Mouse (Mus musculus): Measurements from ENCODE around the gene Slain2.

Gene Slain2

GRCm38 (mm10) chr5:72913648-72914557 lies at the start of gene Slain2:
Gene Slain2, plus strand, starts transcription at chr5:72914304.
- peak; percentile 62 for DNase-seq (ENCODE audit: extremely low read depth, low read depth)

- DNase-seq (ENCODE audit: extremely low read depth, low read depth), result no peak
These were observed 49.4 kb upstream of the Slain2 start for GRCm38 (mm10) chr5:72864654-72865178.

- no peak for DNase-seq (ENCODE audit: extremely low read depth, low read depth)
These were observed 47.7 kb upstream of the Slain2 start for GRCm38 (mm10) chr5:72866260-72866905.

GRCm38 (mm10) chr5:72867036-72867672 lies 47.0 kb upstream of the Slain2 start:
- no peak for DNase-seq (ENCODE audit: extremely low read depth, low read depth)

DNA sequence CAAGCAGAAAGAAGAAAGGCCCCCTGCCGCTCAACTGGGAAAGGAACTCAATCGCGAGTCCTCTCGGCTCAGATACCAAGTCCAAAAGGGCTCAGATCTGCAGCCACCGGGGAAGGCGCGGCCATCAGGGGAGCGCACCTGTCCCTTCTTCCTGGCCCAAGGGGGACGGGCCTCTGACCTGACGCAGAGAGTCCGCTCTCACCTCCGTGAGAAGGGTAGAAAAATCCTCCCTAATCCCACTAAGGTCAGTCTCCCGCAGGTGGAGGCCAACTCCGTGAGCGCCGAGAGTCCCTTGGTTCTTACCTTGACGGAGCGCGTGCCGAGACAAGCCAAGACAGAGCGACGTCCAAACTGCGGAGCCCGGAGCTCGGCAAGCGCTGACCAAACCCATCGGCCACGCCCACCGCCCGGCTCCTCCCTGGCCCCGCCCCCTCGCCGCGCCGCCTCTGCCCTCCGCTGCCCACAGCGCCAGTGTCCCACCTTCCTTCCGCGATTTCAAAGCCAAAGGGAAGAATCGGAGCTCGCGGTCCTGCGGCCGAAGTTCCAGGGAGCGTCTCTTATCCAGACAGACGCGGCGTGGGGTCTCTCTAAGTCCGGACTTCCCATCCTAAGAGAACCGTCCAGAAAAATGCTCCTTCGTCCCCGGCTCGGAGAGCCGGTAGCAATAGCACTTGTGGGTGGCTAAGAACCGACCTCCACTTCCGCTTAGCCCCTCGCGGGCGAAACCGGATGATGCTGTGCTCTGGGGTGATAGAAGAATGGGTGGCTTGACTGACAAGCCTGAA lies 45.8 kb upstream of the Slain2 start, which contains the start of gene Tec:
TSS of gene Tec (minus strand) at position 393 of the 785 bp plus-strand sequence.
- DNase-seq (ENCODE audit: extremely low read depth, low read depth), result peak; percentile 70

- no peak for DNase-seq (ENCODE audit: extremely low read depth, low read depth)
These were observed 44.1 kb upstream of the Slain2 start for GRCm38 (mm10) chr5:72869779-72870608.

DNA sequence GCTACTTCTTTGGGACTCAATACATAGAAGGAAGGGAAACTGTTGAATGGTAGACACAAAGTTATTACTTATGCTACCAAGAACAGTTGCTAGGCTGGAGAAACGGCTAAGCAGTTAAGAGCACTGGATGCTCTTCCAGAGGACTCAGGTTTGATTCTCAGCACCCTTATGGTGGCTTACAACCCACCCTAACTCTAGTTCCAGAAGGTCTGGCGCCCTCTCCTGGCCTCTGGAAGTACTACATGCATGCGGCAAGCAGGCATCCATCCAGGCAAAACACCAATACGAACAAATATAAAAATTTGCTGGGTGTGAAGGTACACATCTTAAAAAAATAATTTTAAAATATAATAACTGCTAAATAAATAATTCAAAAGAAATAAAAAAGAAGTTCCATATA lies 43.0 kb upstream of the Slain2 start:
- DNase-seq (ENCODE audit: extremely low read depth, low read depth), result no peak

- DNase-seq (ENCODE audit: extremely low read depth, low read depth), result no peak
These were observed 34.4 kb upstream of the Slain2 start for GRCm38 (mm10) chr5:72879736-72880135.

DNA sequence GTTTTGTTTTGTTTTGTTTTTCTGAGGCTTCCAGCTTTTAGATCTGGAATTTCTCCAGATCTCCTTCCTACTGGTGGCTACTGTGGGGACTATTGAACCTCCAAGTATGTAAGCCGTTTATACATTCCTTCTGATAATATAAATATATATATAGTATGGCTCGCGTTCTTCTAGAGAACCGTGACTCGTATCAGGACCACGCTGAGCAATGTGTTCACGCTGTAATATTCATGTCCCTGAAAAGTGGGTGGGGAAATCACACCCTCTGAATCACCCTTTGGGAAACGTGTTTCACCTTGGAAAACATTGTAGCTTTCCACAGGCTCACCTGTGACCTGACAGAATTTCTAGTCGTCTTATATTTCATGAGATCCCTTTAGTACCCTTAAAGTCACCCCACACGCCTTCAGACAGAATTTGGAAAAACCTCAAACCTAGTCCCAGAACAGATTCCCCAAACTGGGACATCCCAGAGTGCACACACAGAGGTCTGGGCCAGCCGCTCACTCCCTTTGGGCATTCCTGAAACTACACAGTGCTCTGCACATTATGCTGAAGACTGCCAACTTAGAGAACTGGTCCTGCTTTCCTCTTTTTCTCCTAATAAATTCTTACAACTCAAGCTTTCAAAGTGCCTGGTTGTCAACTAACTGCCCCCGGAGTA lies 32.2 kb upstream of the Slain2 start:
- no peak for DNase-seq (ENCODE audit: extremely low read depth, low read depth)

GRCm38 (mm10) chr5:72882412-72882765 lies 31.7 kb upstream of the Slain2 start:
- no peak for DNase-seq (ENCODE audit: extremely low read depth, low read depth)

GRCm38 (mm10) chr5:72883706-72884105 lies 30.4 kb upstream of the Slain2 start:
- DNase-seq (ENCODE audit: extremely low read depth, low read depth), result no peak

DNA sequence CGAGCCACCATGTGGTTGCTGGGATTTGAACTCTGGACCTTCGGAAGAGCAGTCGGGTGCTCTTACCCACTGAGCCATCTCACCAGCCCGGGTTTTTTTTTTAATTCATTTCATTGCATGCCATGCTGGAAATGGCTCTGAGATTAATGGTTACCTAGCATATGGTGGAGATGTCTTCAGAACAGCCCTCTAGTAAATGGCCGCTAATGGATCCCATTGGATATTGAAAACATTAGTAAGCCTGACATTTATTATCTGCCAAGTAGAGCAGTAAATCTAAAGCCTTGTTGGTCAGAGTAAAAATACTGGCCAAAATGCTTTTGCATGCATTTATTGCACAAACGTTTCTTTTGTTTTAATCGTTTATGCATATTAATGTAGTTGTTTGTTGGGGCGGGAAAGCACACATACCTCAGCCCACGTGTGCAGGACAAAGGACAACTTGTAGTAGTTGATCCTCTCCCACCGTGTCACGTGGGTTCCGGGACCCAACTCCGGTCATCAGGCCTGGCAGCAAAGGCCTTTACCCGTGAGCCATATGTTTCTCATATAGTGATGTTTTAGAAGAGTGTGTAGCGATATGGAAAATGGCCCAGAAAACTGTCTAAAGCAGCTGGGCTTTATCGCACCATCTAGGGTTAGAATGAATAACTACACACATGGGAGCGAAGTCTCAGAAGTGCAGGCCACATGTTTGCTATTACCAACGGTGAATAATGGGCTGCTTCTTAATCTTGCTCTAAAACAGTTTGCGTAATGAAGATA lies 27.5 kb upstream of the Slain2 start:
- no peak for DNase-seq (ENCODE audit: extremely low read depth, low read depth)

DNA sequence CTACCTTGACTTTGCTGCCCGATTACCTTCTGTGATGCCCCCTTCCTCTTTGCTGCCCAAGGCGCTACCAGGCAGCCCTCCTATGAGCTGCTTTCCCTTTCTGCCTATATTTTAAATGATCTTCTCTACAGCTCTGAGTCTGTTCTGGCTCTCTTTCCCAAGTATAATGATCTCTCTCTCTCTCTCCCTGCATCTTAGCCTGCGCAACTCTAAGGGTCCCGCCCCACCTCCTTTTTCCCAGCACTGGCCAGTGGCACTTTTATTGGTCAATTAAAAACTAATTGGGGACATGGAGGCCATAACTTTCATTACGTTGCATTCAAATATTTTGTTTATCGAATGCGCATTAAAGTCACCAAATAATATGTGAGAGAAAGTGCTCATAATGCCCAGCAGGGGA lies 25.8 kb upstream of the Slain2 start:
- DNase-seq (ENCODE audit: extremely low read depth, low read depth), result no peak

DNA sequence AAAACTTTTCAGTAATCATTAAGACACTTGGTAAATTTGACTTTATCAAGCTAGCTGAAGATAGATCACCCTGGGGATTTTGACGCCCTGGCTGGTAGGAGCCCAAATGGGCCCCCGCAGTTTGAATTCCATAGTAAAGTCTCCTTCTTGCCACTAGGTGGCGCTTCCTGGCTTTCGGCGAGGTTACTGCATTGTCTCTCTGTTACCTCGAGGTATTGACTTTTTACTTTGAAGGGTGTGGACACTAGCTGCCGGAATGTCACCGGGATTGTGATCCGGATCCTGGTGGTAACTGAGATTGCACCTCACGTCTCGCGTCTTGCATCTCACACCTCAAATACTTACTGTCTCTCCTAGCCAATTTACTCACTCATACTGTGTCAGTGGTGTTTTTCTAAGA lies 22.6 kb upstream of the Slain2 start:
- no peak for DNase-seq (ENCODE audit: extremely low read depth, low read depth)

GRCm38 (mm10) chr5:72893987-72894386 lies 20.1 kb upstream of the Slain2 start:
- DNase-seq (ENCODE audit: extremely low read depth, low read depth), result no peak

- DNase-seq (ENCODE audit: extremely low read depth, low read depth), result no peak
These were observed 18.8 kb upstream of the Slain2 start for GRCm38 (mm10) chr5:72895261-72895660.

DNA sequence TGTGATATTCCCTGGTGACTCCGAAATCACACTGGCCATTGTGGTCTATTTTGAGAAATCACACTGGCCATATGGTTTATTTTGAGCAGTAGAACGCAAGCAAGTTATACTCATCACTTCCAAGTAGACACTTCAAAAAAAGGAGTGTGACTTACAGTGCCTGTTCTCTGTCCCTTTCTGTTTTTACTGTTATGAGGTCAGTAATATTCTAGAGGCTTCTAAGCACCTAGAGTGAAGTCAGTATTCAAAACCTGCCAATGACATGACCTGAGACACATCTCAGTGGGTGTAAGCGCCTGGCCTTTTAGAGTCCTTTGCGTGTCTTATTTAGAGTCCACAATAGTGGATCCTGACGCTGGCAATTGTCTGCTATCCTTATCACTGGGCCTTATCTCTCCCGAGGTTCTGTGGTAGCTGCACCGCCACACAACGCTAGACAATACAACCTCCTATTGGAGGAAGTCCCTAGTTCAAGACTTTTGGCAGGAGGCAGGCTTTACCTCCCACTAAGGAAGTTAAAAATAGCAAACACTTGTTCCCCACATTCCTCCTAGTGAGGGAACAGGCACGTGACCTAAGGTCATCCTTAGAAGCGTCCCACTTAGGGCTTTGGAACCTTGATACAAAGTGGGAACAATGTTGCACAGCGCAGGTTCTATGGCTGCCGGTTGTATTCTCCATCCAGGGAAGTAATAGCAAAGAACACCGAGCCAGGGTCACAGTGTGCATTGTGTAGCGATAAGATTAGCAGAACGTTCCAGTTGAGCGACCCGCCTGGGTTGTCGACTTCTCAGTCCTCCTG lies 17.4 kb upstream of the Slain2 start:
- no peak for DNase-seq (ENCODE audit: extremely low read depth, low read depth)

- no peak for DNase-seq (ENCODE audit: extremely low read depth, low read depth)
These were observed 16.1 kb upstream of the Slain2 start for GRCm38 (mm10) chr5:72897998-72898397.
